Mouse (Mus musculus) hindbrain, embryonic 11.5 days (tissue): ENCODE data around the gene Cideb. TPM values are rescaled to one million over a fixed set of nuclear protein-coding genes. Genes with fewer than 3 reads are reported as not detected.

Source experiments
- ATAC-seq: fragments of 200-750 bp; cut with Nextera tagmentation; 2 replicates; pipeline ENCODE4 v1.8.0; 2017; ENCODE audit warnings: mild to moderate bottlenecking, moderate TSS enrichment, moderate library complexity; ENCODE audit not compliant: low FRiP score
- DNase-seq: peaks from one replicate; pipeline ENCODE4 v3.0.0-alpha.2; 2015; ENCODE audit warnings: low spot score
- H3K27ac ChIP-seq: fragments of 300-500 bp; sonication (generic); 2 replicates; pipeline ENCODE4 v1.5.1; 2014; ENCODE audit warnings: mild to moderate bottlenecking, low read depth, low read length
- H3K27me3 ChIP-seq: fragments of 300-500 bp; sonication (generic); 2 replicates; pipeline ENCODE4 v1.6.1; 2014; ENCODE audit warnings: mild to moderate bottlenecking, low read length, moderate library complexity, mixed read lengths; ENCODE audit not compliant: control insufficient read depth, insufficient read depth
- H3K36me3 ChIP-seq: fragments of 300-500 bp; sonication (generic); 2 replicates; pipeline ENCODE4 v1.6.1; 2014; ENCODE audit warnings: mild to moderate bottlenecking, low read length, moderate library complexity, mixed read lengths; ENCODE audit not compliant: control insufficient read depth, insufficient read depth
- H3K4me1 ChIP-seq: fragments of 300-500 bp; sonication (generic); replicated peaks from 2 replicates; pipeline ENCODE4 v1.6.1; 2014; ENCODE audit warnings: low read length, mixed read lengths; ENCODE audit not compliant: control insufficient read depth, insufficient read depth
- H3K4me2 ChIP-seq: fragments of 300-500 bp; sonication (generic); replicated peaks from 2 replicates; pipeline ENCODE4 v1.6.1; 2014; ENCODE audit warnings: mild to moderate bottlenecking, low read depth, low read length
- H3K4me3 ChIP-seq: fragments of 300-500 bp; sonication (generic); 2 replicates; pipeline ENCODE4 v1.5.1; 2014; ENCODE audit warnings: low read depth, low read length
- H3K9ac ChIP-seq: fragments of 300-500 bp; sonication (generic); 2 replicates; pipeline ENCODE4 v1.6.1; 2014; ENCODE audit warnings: low read depth, low read length
- H3K9me3 ChIP-seq: fragments of 300-500 bp; sonication (generic); 2 replicates; pipeline ENCODE4 v1.6.1; 2016; ENCODE audit warnings: low read length; ENCODE audit not compliant: control insufficient read depth
- WGBS: fragments of 180-500 bp; shearing (Covaris S2); extraction: QIAGEN DNeasy Blood & Tissue Kit; methylation state at CpG from one replicate; pipeline ENCODE4 v1.1.7; 2014; 5-methylcytosine and 5-hydroxymethylcytosine counted together
- polyA plus RNA-seq: library from polyadenylated mRNA; unstranded; fragments of >200 nt; fragmentation: Nextera tagmentation; extraction: Ambion mirVana; gene quantifications from 2 replicates; pipeline ENCODE4 v1.2.1, GENCODE M21; 2014

The Cideb gene
- polyA plus RNA-seq, 1 experiment from 2014 or later, result not detected

- Histone ChIP-seq H3K4me2 (peak overlapping the region; percentile 32), H3K9me3 (no peaks in the 10 kb centered on the region), H3K4me3 (peak overlapping the region; percentile 29), H3K4me1 (peaks cover 5% of the 10 kb centered on the region), H3K27ac (no peak overlapping the region), H3K36me3 (no peaks in the 10 kb centered on the region), H3K27me3 (peaks cover 56% of the 10 kb centered on the region), H3K9ac (0 out of 2 replicates have a peak overlapping the region, but pooled peaks have one; percentile 31)
- DNase-seq, result peak; percentile 54
- 1% methylated on average over 31 of the region's 31 CpGs for WGBS
- ATAC-seq, result no peak
Observed at GRCm38 (mm10) chr14:55783171-55783957, 25.1 kb upstream of the Cideb start.

- WGBS, result 50% methylated on average over 9 of the region's 9 CpGs
- H3K4me1 ChIP-seq, result peaks cover 5% of the 10 kb centered on the region; the same call in 1 of the 2 replicates
- H3K27ac ChIP-seq, result no peak overlapping the region
- H3K4me3 ChIP-seq, result no peak overlapping the region
- H3K9me3 ChIP-seq, result no peaks in the 10 kb centered on the region
- no peaks in the 10 kb centered on the region for H3K36me3 ChIP-seq
- ATAC-seq (no peak), DNase-seq (no peak)
- peaks cover 46% of the 10 kb centered on the region for H3K27me3 ChIP-seq
- no peak overlapping the region for H3K9ac ChIP-seq
- no peak overlapping the region for H3K4me2 ChIP-seq
Observed at GRCm38 (mm10) chr14:55782361-55782960, 24.2 kb upstream of the Cideb start.

GRCm38 (mm10) chr14:55781310-55781709, 23.1 kb upstream of the Cideb start:
- DNase-seq, result peak; percentile 86
- ATAC-seq, result peak; percentile 60
- peaks cover 37% of the 10 kb centered on the region for H3K27me3 ChIP-seq
- WGBS, result 14% methylated on average over 14 of the region's 14 CpGs
- H3K4me1 ChIP-seq, result peaks cover 5% of the 10 kb centered on the region; the same call in 1 of the 2 replicates
- H3K9ac ChIP-seq, result no peak overlapping the region
- no peak overlapping the region for H3K27ac ChIP-seq
- H3K4me2 ChIP-seq, result 0 out of 2 replicates have a peak overlapping the region, but pooled peaks have one; percentile 11
- H3K9me3 ChIP-seq, result no peaks in the 10 kb centered on the region
- H3K4me3 ChIP-seq, result no peak overlapping the region
- H3K36me3 ChIP-seq, result no peaks in the 10 kb centered on the region

- Histone ChIP-seq H3K4me2 (no peak overlapping the region), H3K9me3 (no peaks in the 10 kb centered on the region), H3K27me3 (peaks cover 35% of the 10 kb centered on the region), H3K4me3 (no peak overlapping the region), H3K36me3 (no peaks in the 10 kb centered on the region), H3K27ac (no peak overlapping the region), H3K9ac (no peak overlapping the region), H3K4me1 (peaks cover 5% of the 10 kb centered on the region; the same call in 1 of the 2 replicates)
- ATAC-seq (no peak), DNase-seq (no peak)
- WGBS, result 82% methylated on average over 11 of the region's 11 CpGs
Observed at GRCm38 (mm10) chr14:55780736-55781135, 22.5 kb upstream of the Cideb start.

DNA sequence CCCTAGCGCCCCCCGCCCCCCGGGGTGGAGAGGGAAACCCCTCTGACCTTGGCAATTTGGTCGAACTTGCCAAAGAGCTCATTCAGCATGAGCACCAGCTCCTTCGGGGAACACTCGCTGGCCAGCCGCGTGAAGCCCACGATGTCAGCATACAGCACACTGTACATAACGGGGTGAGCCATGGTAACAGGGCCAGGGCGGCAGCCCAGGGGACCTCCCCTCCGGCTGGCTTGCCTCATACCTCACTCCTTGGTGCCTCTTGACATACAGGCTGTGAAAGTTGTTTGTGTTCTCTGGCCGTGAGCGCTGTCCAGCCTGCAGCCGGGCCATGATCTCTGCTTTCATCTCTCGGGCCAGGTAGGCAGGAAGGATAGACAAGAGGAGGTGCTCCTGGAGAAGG, 21.4 kb upstream of the Cideb start:
- WGBS, result 73% methylated on average over 16 of the region's 16 CpGs
- ATAC-seq, result no peak
- Histone ChIP-seq H3K27ac (no peak overlapping the region), H3K27me3 (peaks cover 28% of the 10 kb centered on the region), H3K9me3 (no peaks in the 10 kb centered on the region), H3K9ac (no peak overlapping the region), H3K4me2 (no peak overlapping the region), H3K4me1 (peaks cover 5% of the 10 kb centered on the region; the same call in 1 of the 2 replicates), H3K4me3 (no peak overlapping the region), H3K36me3 (no peaks in the 10 kb centered on the region)
- DNase-seq, result no peak

GRCm38 (mm10) chr14:55778686-55779085, 20.4 kb upstream of the Cideb start:
- 94% methylated on average over 15 of the region's 15 CpGs for WGBS
- peaks cover 21% of the 10 kb centered on the region for H3K27me3 ChIP-seq
- H3K4me3 ChIP-seq, result no peak overlapping the region
- no peak overlapping the region for H3K4me2 ChIP-seq
- ATAC-seq (no peak), DNase-seq (no peak)
- no peaks in the 10 kb centered on the region for H3K9me3 ChIP-seq
- no peak overlapping the region for H3K9ac ChIP-seq
- H3K36me3 ChIP-seq, result no peaks in the 10 kb centered on the region
- no peak overlapping the region for H3K27ac ChIP-seq
- H3K4me1 ChIP-seq, result peaks cover 5% of the 10 kb centered on the region; the same call in 1 of the 2 replicates

DNA sequence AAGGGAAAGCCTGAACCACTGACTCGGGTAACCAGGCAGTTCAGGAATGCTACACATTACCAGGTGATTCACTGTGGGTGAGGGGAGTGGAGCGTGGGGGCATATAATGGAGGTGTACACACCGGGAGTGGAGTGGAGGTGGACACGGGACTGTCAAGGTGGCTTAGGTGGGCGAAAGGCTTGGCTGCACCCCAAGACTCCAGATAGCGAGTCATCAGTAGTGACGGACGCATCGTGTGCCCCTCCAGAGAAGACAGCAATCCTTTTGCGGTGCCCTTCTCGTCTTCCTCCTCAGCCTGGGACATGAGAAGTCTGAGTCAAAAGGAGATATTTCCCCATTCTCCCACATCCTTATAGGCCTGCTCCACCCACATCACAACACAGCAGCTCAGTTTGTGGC, 19.5 kb upstream of the Cideb start:
- no peak overlapping the region for H3K27ac ChIP-seq
- H3K9ac ChIP-seq, result no peak overlapping the region
- DNase-seq (no peak), ATAC-seq (no peak)
- no peak overlapping the region for H3K4me2 ChIP-seq
- H3K27me3 ChIP-seq, result peaks cover 13% of the 10 kb centered on the region
- 86% methylated on average over 11 of the region's 11 CpGs for WGBS
- 0 out of 2 replicates have a peak, but pooled peaks cover 2% of the 10 kb centered on the region for H3K4me1 ChIP-seq
- H3K9me3 ChIP-seq, result no peaks in the 10 kb centered on the region
- no peaks in the 10 kb centered on the region for H3K36me3 ChIP-seq
- H3K4me3 ChIP-seq, result no peak overlapping the region

DNA sequence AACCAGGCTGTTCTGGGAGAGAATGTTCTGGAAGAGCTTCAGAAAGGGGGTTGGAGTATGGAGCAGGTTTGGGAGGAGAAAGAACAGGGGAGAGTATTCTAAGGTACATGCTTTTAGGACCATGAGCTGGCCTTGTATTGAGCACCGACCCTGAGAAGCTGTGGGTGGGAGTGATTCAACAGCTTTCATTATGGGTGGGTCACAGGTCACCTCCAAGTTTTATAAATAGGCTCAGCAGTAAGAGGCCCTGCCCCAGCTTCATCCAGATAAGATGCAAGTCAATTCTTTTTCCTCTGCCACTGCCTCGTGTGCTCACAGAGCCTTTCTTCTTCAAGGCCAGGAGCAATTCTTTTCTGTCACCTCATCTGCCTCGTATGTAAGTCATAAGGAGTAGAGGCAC, 18.9 kb upstream of the Cideb start:
- Histone ChIP-seq H3K4me3 (no peak overlapping the region), H3K27me3 (peaks cover 7% of the 10 kb centered on the region), H3K36me3 (no peaks in the 10 kb centered on the region), H3K9ac (no peak overlapping the region), H3K27ac (no peak overlapping the region), H3K9me3 (no peaks in the 10 kb centered on the region), H3K4me1 (0 out of 2 replicates have a peak, but pooled peaks cover 2% of the 10 kb centered on the region), H3K4me2 (no peak overlapping the region)
- ATAC-seq, result no peak
- DNase-seq, result no peak
- WGBS, result 55% methylated on average over 3 of the region's 3 CpGs
